Mouse (Mus musculus) stomach, postnatal 0 days (tissue): Measurements from ENCODE around the gene Tmem151b. TPM values are rescaled to one million over a fixed set of nuclear protein-coding genes. Genes with fewer than 3 reads are reported as not detected.

Experiments
- ATAC-seq: fragments of 200-750 bp; cut with Nextera tagmentation; 2 replicates; pipeline ENCODE4 v1.8.0; 2017; ENCODE audit not compliant: low FRiP score, low TSS enrichment
- DNase-seq: peaks from one replicate; pipeline ENCODE4 v3.0.0-alpha.2; 2016; ENCODE audit warnings: low spot score
- H3K27ac ChIP-seq: fragments of 300-500 bp; sonication (generic); replicated peaks from 2 replicates; pipeline ENCODE4 v1.5.1; 2014; ENCODE audit warnings: mild to moderate bottlenecking, control low read depth
- H3K27me3 ChIP-seq: fragments of 300-500 bp; sonication (generic); 2 replicates; pipeline ENCODE4 v1.6.1; 2014; ENCODE audit warnings: low read length; ENCODE audit not compliant: control insufficient read depth, insufficient read depth
- H3K36me3 ChIP-seq: fragments of 300-500 bp; sonication (generic); 2 replicates; pipeline ENCODE4 v1.6.1; 2014; ENCODE audit warnings: low read length, mixed read lengths; ENCODE audit not compliant: control insufficient read depth, insufficient read depth
- H3K4me1 ChIP-seq: fragments of 300-500 bp; sonication (generic); replicated peaks from 2 replicates; pipeline ENCODE4 v1.6.1; 2014; ENCODE audit warnings: antibody characterized with exemption; ENCODE audit not compliant: control insufficient read depth, insufficient read depth
- H3K4me2 ChIP-seq: fragments of 300-500 bp; sonication (generic); replicated peaks from 2 replicates; pipeline ENCODE4 v1.6.1; 2014; ENCODE audit warnings: low read depth, mild to moderate bottlenecking, control low read depth, moderate library complexity
- H3K4me3 ChIP-seq: fragments of 300-500 bp; sonication (generic); 2 replicates; pipeline ENCODE4 v1.5.1; 2014; ENCODE audit warnings: low read depth, low read length, control low read depth
- H3K9ac ChIP-seq: fragments of 300-500 bp; sonication (generic); 2 replicates; pipeline ENCODE4 v1.6.1; 2014; ENCODE audit warnings: mild to moderate bottlenecking, low read length, control low read depth, mixed read lengths
- H3K9me3 ChIP-seq: fragments of 300-500 bp; sonication (generic); 2 replicates; pipeline ENCODE4 v1.6.1; 2016; ENCODE audit warnings: low read length; ENCODE audit not compliant: control insufficient read depth
- CTCF ChIP-seq: IDR thresholded peaks from 2 replicates; pipeline ENCODE4 v1.5.1; 2016; ENCODE audit warnings: antibody characterized with exemption, low read depth, mild to moderate bottlenecking, moderate library complexity
- EP300 ChIP-seq: optimal IDR thresholded peaks from 2 replicates; pipeline ENCODE3; 2016; ENCODE audit warnings: antibody characterized with exemption
- WGBS: fragments of 180-500 bp; shearing (Covaris S2); extraction: QIAGEN DNeasy Blood & Tissue Kit; methylation state at CpG from one replicate; pipeline ENCODE4 v1.1.7; 2014; 5-methylcytosine and 5-hydroxymethylcytosine counted together
- polyA plus RNA-seq: library from polyadenylated mRNA; unstranded; fragments of >200 nt; fragmentation: Nextera tagmentation; extraction: Ambion mirVana; gene quantifications from 2 replicates; pipeline ENCODE4 v1.2.1, GENCODE M21; 2015

The Tmem151b gene
- polyA plus RNA-seq, 1 experiment from 2014 or later: 0.41 TPM

DNA sequence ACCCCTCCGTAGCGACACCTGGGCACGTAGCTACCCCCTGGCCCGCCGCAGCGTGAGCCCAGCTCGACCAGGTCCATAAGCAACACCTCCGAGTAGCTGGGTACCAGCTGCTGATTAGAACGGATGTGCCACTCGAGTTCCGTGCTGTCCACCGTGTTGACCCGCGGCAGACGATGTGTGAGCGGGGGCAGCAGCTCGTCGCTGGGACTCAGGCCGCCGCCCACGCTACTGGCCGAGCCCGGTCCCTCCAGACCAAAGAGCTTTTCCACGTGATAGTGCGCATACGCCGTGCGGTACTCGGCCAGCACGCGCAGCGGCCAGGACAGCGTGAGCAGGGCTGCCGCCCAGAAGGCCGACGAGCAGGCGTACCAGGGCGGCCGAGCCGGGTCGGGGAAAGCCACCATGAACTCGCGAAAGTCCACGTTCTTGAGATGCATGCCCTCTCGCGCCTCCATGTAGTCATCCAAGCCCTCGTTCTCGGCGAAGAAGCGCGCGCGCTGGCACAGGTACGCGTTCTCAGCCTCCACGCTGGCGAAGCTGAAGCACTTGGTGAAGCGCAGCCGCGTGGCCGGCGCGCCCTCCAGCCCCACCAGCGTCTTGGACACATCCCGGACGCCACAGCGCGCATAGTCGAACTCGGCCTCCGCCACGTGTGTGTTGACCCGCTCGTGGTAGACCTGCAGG, 4.1 kb downstream of the Tmem151b start:
- DNase-seq: no peak
- H3K4me1 ChIP-seq: no peaks in the 10 kb centered on the region
- H3K4me3 ChIP-seq: peak overlapping the region; percentile 12; the same call in 1 of the 2 replicates
- no peaks in the 10 kb centered on the region; the same call in 1 of the 2 replicates for H3K36me3 ChIP-seq
- peak overlapping the region; percentile 39 for H3K4me2 ChIP-seq
- no peak overlapping the region for H3K9ac ChIP-seq
- ATAC-seq: no peak
- no peaks in the 10 kb centered on the region for H3K9me3 ChIP-seq
- peaks cover 10% of the 10 kb centered on the region; the same call in 1 of the 2 replicates for H3K27me3 ChIP-seq
- 26% methylated on average over 74 of the region's 74 CpGs for WGBS
- no peak for TF ChIP-seq EP300
- TF ChIP-seq CTCF: no peak
- H3K27ac ChIP-seq: no peak overlapping the region

DNA sequence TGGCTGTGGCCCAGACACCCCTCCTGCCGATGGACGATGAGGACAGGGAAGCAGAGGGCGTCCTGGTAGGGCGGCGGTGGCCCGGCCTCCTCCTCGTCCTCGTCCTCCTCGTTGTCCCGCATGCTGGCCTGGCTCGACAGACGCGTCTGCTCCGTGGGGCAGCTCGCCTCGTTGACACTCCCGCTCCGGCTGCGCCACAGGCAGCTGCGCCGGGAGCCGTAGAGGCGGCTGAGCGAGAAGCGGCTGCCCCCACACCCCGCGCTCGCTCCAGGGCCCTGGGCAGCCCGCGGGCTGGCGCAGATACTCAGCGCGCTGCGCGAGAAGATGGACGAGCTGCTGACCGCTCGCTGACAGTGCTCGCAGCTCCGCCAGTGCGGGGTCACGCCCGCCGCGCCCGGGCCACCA, 4.6 kb downstream of the Tmem151b start:
- DNase-seq (no peak), ATAC-seq (no peak)
- Histone ChIP-seq H3K9me3 (no peaks in the 10 kb centered on the region), H3K4me1 (no peaks in the 10 kb centered on the region), H3K4me2 (peak overlapping the region; percentile 39; the same call in 1 of the 2 replicates), H3K4me3 (peak overlapping the region; percentile 12; the same call in 1 of the 2 replicates), H3K27me3 (peaks cover 10% of the 10 kb centered on the region; the same call in 1 of the 2 replicates), H3K36me3 (no peaks in the 10 kb centered on the region; the same call in 1 of the 2 replicates), H3K9ac (no peak overlapping the region), H3K27ac (no peak overlapping the region)
- TF ChIP-seq EP300 (no peak), CTCF (no peak)
- WGBS: 24% methylated on average over 45 of the region's 46 CpGs

- Histone ChIP-seq H3K36me3 (no peaks in the 10 kb centered on the region; the same call in 1 of the 2 replicates), H3K4me1 (no peaks in the 10 kb centered on the region), H3K27me3 (peaks cover 10% of the 10 kb centered on the region; the same call in 1 of the 2 replicates), H3K4me2 (no peak overlapping the region), H3K27ac (no peak overlapping the region), H3K9me3 (no peaks in the 10 kb centered on the region), H3K4me3 (no peak overlapping the region), H3K9ac (no peak overlapping the region)
- TF ChIP-seq EP300: no peak
- TF ChIP-seq CTCF: no peak
- WGBS: 29% methylated on average over 24 of the region's 24 CpGs
- DNase-seq (no peak), ATAC-seq (no peak)
Observed at GRCm38 (mm10) chr17:45544001-45544872, 5.2 kb downstream of the Tmem151b start.

DNA sequence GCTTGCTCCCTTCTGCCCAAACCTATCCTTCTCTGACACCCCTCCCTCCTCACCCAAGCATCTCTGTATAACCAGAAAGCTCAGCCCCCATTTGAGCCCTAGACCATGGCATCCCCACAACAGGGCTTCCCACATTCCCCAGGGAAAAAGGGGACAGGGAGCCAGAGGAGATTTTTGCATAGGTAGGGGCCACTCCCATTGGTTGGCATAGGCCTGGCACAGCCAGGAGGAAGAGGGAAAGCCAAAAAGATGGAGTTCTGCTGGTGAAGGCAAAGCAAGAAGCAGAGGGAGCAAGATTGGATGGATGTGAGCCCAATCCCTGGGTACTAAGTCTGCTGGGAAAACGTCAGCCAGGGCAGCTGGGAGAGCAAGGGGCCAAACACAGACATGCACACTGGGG, 6.4 kb downstream of the Tmem151b start:
- peaks cover 10% of the 10 kb centered on the region; the same call in 1 of the 2 replicates for H3K27me3 ChIP-seq
- H3K27ac ChIP-seq: no peak overlapping the region
- H3K4me1 ChIP-seq: no peaks in the 10 kb centered on the region
- no peak overlapping the region for H3K9ac ChIP-seq
- H3K4me3 ChIP-seq: no peak overlapping the region
- ATAC-seq (no peak), DNase-seq (no peak)
- no peak for TF ChIP-seq CTCF
- no peak for TF ChIP-seq EP300
- no peaks in the 10 kb centered on the region; the same call in 1 of the 2 replicates for H3K36me3 ChIP-seq
- no peaks in the 10 kb centered on the region for H3K9me3 ChIP-seq
- H3K4me2 ChIP-seq: no peak overlapping the region
- 45% methylated on average over 1 of the region's 1 CpGs for WGBS

- Histone ChIP-seq H3K36me3 (no peaks in the 10 kb centered on the region; the same call in 1 of the 2 replicates), H3K9me3 (no peaks in the 10 kb centered on the region), H3K27ac (no peak overlapping the region), H3K4me3 (no peak overlapping the region), H3K4me2 (no peak overlapping the region), H3K4me1 (no peaks in the 10 kb centered on the region), H3K9ac (no peak overlapping the region), H3K27me3 (peaks cover 10% of the 10 kb centered on the region; the same call in 1 of the 2 replicates)
- no peak for DNase-seq
- TF ChIP-seq EP300 (no peak), CTCF (no peak)
- WGBS: 71% methylated on average over 2 of the region's 2 CpGs
- no peak for ATAC-seq
Observed at GRCm38 (mm10) chr17:45542705-45543104, 6.8 kb downstream of the Tmem151b start.
